Mouse (Mus musculus) heart, adult 9 months (tissue): ENCODE data around the gene Vac14.

Source experiments
- DNase-seq, 2 experiments: peaks; one replicate each; pipeline ENCODE4 v3.0.0; 2022; ENCODE audit warnings: low spot score in 2 of 2

The Vac14 gene

DNA sequence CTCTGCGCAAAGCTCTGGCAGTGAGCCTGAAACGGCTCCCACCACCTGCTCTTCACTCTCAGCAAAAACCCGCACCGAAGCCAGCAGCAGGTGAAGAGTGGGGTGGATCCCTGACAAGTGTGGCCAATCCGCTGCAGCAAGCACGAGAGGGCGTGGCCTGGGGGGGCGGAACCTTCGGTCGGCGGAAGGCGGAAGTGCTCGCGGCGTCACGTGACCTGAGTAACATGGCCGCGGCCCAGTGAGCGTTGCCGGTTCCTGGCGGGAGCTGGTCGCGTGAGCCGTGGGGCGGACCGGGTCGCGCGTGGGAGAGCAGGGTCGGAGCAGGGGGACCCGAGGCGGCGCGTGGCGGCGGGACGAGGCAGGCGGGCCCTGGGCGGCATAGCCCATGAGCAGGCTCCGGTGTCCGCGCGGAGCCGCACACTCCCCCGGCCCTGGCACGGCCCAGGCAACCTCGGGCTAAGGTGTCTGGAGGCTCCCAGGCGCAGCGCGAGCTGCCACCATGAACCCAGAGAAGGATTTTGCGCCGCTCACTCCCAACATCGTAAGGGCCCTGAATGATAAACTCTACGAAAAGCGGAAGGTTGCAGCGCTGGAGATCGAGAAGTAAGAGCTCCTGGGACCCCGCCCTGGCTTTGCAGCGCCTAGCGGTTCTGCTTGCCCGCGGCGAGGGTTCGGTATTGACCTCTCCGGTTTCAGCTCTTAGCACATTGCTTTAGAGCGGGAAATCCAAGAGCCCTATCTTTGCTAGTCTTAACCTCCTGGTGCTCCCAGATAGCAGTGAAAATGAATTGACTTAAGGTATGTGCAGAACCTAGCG, at the start of gene Vac14:
Vac14 (plus strand) TSS at position 195 of the 817 bp plus-strand sequence.
- peak; percentile 95 to 96 for DNase-seq

- DNase-seq: no peak
Measured at GRCm38 (mm10) chr8:110592641-110593040, 25.7 kb upstream of the Vac14 start.

DNA sequence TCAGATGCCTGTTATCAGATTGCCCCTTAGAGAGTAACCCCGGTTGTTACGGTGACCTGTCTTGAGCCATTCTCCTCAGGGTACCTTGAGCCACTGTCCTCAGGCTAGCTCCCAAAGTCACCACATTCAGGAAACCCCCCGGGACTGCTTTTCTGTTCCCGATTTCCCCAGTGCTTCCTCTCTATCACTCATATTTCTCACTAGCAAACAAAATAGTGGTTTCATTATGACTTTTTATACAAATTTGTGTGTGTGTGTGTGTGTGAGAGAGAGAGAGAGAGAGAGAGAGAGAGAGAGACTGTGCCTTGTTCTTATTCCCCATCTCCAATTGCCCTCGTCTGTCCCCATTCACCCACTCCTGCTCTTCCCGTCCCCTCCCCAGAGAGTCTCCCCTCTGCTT, 24.2 kb upstream of the Vac14 start:
- no peak for DNase-seq

DNA sequence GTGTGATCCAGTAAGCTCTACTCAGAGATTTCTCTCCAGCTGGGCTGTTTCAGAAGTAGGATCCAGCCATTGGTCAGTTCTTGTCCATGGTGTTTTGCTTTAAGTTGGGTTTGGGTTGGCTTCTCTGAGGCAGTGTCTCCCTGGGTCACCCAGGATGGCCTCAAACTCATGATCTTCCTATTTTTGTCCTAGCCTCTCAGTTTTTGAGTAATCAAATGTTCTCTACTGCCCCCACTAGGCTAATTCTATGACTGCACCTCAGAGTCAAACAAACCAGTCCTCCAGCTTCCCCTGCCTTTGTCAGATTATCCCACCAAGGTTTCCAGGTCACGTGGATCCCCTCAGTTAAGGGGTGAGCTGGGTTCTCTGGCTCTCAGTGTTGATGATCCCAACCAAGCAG, 13.8 kb upstream of the Vac14 start:
- peak; percentile 15 to 30 for DNase-seq

- peak; percentile 23 to 36 for DNase-seq
Measured at GRCm38 (mm10) chr8:110605401-110606015, 12.9 kb upstream of the Vac14 start.

DNA sequence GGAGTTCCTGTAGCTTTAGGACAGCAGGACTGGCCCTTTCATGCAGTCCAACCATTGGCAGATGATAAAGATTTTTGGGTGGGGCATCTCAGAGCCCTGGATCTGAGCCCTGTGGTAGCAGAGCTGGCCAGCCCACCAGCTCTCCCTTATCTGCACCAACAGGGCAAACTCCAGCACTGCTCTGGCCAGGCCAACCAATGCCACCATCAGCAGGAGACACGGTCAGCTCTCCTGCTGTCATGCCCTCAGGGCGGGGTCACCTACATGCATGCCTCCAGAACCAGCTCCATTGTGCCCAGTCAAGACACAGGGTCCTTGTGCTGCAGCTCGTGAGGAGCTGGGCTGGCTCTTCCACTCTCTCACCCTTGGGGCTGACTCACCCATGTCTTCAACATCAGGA, 2.7 kb upstream of the Vac14 start:
- no peak for DNase-seq

GRCm38 (mm10) chr8:110617801-110618358, 505 bp upstream of the Vac14 start:
- DNase-seq: no peak

DNA sequence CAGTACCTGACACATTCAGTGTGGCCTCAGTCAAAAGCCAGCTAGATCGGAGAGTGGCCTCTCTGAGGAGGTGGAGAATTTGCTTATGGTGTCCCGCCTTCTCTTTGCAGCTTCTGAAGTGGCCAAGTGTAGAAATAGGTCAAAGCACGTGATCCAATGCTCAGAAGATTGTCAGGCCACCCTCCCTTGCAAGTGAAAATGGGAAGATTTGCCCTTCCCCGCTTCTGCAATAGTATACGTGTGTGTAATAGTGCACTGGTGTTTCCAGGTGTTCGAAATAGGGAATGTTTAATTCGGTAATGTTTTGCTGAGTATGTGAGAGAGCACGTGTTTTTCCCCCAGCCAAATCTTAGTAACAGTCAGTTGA, 806 bp downstream of the Vac14 start:
- no peak for DNase-seq

DNA sequence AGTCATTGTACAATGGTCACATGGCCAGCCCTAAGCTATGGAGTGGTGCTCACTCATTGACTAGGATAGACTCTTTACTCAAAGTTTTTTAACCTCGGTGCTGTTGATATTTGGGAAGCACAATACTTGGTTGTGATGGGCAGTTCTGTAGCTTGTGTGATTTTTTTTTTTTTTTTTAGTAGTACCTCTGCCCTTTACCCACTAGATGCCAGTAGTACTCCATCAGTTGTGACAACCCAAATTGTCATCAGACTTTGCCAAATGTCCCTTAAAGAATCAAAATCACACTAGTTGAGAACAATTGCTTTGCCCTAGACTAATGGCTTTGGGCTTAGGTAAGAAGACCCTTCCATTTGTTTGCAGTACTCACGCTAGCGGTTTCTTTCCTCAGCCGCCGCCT, 1.5 kb downstream of the Vac14 start:
- DNase-seq: no peak

GRCm38 (mm10) chr8:110626431-110626830, 8.0 kb downstream of the Vac14 start:
- no peak for DNase-seq

DNA sequence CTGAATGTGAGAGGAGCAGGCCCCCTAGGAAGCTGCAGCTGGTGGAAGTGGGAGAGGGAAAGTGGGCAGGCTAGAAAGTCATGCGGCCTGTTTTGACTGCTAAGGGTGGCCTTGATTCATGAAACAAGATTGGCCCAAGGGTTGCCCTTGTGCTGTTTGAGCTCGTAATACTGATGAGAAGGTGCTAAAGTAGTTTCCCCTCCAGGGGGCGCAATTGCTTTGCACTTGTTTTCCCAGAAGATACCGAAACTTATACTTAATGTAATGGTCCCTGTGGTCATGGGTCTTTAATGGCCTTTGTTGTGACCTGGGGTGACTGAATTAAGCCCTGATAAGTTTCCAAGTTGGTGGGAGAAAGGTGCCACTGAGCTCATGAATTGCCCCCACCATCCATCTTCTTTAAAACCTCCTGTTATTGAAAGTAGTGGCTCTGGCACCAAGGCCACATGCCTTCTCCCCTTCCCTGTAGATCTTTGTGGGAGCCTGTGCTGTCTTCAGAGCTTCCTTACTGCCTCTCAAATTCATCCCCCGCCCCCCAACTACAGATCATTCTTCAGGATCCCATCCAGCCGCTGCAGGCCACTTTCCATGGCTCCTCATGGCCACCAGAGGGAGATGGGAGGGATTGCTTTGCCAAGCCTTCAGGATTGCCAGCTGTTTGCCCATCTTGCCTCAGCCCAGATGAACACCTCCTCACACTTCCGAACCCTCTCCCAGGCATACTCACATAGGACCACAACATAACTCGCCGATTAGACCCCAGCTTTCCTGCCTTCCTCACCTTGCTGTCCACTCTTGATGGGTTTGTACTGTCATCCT, 11.1 kb downstream of the Vac14 start:
- peak in 1 of 2 experiments; percentile 39 for DNase-seq

DNA sequence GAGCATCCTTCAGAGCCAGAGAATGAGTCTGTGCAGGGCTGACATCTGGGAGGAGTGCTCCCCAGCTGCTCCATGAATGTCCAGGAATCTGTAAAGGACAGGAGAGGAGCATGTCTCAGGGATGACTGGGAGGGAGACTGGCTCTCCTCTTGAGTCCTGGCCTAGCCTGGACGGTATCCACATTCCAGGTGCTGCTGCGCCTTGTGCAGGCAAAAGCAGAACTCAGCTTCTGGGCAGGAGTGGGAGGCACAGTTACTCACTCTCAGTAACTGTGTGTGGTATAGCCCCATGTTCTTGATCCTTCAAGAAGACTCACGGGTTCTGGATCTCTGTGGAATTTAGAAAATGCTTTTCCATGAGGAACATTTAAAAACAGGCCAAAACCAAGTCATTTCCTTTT, 11.7 kb downstream of the Vac14 start:
- DNase-seq: no peak

DNA sequence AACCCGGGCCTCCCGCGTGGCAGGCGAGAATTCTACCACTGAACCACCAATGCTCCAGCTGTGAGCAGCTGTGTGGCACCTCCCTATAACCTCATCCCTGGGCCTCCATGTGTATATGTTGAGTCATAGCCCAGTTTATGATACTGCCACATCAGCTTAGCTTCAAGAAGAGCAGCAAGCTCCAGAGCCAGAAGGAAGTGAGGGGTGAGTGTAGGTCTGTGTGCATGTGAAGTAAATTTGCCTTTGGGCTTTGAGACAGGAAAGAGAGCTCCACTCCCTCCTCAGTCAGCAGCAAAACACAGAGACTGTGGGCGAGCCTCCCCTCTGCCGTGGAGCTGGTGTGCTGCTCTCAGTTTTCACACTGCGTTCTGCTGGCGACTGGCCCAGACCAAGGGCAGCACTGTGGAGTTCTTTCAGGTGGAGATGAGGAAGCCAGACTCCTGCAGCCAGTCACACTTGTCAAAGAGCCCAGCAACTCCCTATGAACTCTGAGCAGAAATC, 12.2 kb downstream of the Vac14 start:
- DNase-seq: peak; percentile 37 to 69

GRCm38 (mm10) chr8:110631201-110631600, 12.8 kb downstream of the Vac14 start:
- no peak for DNase-seq

DNA sequence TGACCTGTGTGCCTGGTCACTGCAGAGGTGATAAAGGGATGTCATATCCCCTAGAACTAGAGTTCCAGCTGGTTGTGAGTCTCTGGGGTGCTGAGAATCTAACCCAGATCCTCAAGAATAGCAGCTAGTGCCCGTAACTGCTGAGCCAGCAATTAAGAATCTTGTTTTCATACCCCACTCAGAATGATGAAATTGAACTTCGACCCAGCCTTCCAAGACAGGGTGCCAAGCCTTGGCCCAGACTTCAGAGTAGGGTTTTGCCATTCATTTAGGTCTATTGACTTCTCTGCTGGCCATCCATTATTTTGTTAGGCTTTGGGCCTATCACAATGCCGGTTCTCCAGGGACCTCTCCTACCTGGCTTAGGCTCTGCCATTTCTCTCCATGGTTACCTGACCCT, 15.4 kb downstream of the Vac14 start:
- DNase-seq: no peak

GRCm38 (mm10) chr8:110636182-110636581, 17.8 kb downstream of the Vac14 start:
- DNase-seq: no peak

DNA sequence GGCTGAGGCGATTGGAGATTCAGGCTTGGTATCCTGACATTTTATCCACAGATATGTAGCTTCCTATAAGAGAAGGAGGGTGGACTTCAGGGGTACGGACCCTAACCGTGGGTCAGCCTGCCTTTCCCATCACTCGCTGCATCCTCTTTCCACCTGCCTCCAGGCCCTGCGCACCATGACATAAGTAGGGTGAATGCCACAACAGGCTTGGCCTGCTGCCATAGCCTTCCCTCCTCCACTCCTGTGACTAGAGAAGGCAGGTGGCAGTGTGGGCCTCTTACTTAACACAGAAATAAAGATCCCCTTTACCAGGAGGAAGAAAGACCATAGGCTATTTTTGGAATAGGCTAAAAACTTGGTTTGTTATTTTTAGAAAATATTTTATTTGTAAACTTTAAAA, 23.9 kb downstream of the Vac14 start:
- DNase-seq: no peak

- no peak for DNase-seq
Measured at GRCm38 (mm10) chr8:110643177-110643576, 24.8 kb downstream of the Vac14 start.

DNA sequence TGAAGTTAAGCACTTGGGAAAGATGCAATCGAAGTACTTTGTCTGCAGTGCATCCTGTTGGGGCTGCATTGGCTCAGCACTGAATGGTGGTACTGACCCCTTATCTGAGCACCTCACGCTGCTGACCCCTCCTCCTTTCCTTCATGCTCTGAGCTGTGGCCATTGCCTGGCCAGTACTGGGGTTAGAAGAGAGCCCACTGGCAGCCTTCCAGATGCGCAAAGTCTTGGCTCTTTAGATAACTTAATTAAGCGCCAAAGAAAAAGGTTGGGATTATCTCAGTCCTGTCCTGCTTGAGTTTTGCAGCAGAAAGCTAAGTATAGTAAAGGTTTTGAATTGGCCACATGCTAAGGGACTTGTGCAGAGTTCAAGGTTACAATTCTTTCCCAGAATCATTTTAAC, 26.0 kb downstream of the Vac14 start:
- no peak for DNase-seq

GRCm38 (mm10) chr8:110644901-110645300, 26.5 kb downstream of the Vac14 start:
- DNase-seq: no peak

GRCm38 (mm10) chr8:110645340-110645739, 27.0 kb downstream of the Vac14 start:
- no peak for DNase-seq

GRCm38 (mm10) chr8:110646064-110646463, 27.7 kb downstream of the Vac14 start:
- peak; percentile 53 to 62 for DNase-seq
